Comparison of ENCODE assay signal across 22 mouse cellular contexts in genomic region chr13:90526998-90527397, GRCm38 (mm10).
A peak's percentile ranks its signal among the peaks of the same experiment; 100 is the strongest.
DNase-seq lines count a peak whose midpoint lies in the region; ATAC-seq and TF ChIP-seq lines count a peak whose summit lies in the region.
"Had no signal": no experiment of that assay in that cellular context is flagged by ENCODE, and none has a peak within 500 bp of the region (broad histone marks: within the 10 kb centered on the region; RNA-seq: fewer than 3 reads in every experiment).

No protein-coding gene starts in this region.

- TF ChIP-seq RAD21 in MEL (IDR thresholded peaks at IDR 0.05; ENCODE audit: low read depth, low read length), result no peak

- H3K4me3 ChIP-seq in MEL (ENCODE audit: control insufficient read depth in 1 of 2, insufficient read depth in 1 of 2, low read depth in 2 of 2, low read length in 2 of 2), result no peak overlapping the region
- no peak overlapping the region for H3K4me3 ChIP-seq in hindbrain, postnatal 0 days (ENCODE audit: low read length)
- no peak overlapping the region for H3K4me3 ChIP-seq in forebrain, embryonic 15.5 days
- H3K4me3 ChIP-seq: embryonic facial prominence, embryonic 10.5 days; embryonic facial prominence, embryonic 12.5 days; forebrain, embryonic 13.5 days had no signal

- H3K27ac ChIP-seq in MEL (ENCODE audit: control insufficient read depth, low read depth, low read length), result no peak overlapping the region
- H3K27ac ChIP-seq in hindbrain, postnatal 0 days, result no peak overlapping the region
- H3K27ac ChIP-seq in forebrain, embryonic 15.5 days (replicated peaks), result no peak overlapping the region
- H3K27ac ChIP-seq: embryonic facial prominence, embryonic 10.5 days; embryonic facial prominence, embryonic 12.5 days; forebrain, embryonic 13.5 days had no signal

- H3K79me2 ChIP-seq in MEL (ENCODE audit: control insufficient read depth, insufficient read depth, low read length, poor library complexity), result no peaks in the 10 kb centered on the region

- no peaks in the 10 kb centered on the region for H3K27me3 ChIP-seq in MEL (ENCODE audit: control insufficient read depth in 1 of 2, insufficient read depth in 2 of 2, low read length in 2 of 2)
- no peaks in the 10 kb centered on the region for H3K27me3 ChIP-seq in hindbrain, postnatal 0 days (ENCODE audit: insufficient read depth, low read length)
- H3K27me3 ChIP-seq in forebrain, embryonic 15.5 days, result no peaks in the 10 kb centered on the region
- H3K27me3 ChIP-seq: CH12.LX; embryonic facial prominence, embryonic 12.5 days; forebrain, embryonic 13.5 days had no signal

- H3K36me3 ChIP-seq in MEL (ENCODE audit: control insufficient read depth in 1 of 2, insufficient read depth in 2 of 2, low read length in 2 of 2), result no peaks in the 10 kb centered on the region
- H3K36me3 ChIP-seq in hindbrain, postnatal 0 days (ENCODE audit: insufficient read depth, low read length), result no peaks in the 10 kb centered on the region
- no peaks in the 10 kb centered on the region for H3K36me3 ChIP-seq in forebrain, embryonic 15.5 days
- H3K36me3 ChIP-seq: embryonic facial prominence, embryonic 10.5 days; embryonic facial prominence, embryonic 12.5 days; G1E had no signal

- TF ChIP-seq CTCF in MEL (IDR thresholded peaks at IDR 0.05 in 2 of 3, conservative IDR thresholded peaks at IDR 0.05 in 1 of 3; ENCODE audit: control insufficient read depth in 1 of 3, insufficient read depth in 1 of 3, low read depth in 2 of 3, low read length in 3 of 3, poor library complexity in 1 of 3, severe bottlenecking in 1 of 3), result no peak
- TF ChIP-seq CTCF in hindbrain, postnatal 0 days (IDR thresholded peaks at IDR 0.05; ENCODE audit: low read depth), result no peak

- peak in 1 of 2 experiments; percentile 16; a peak in 2 of 4 replicates for TF ChIP-seq EP300 in MEL (IDR thresholded peaks at IDR 0.05; ENCODE audit: low read depth in 1 of 2, low read length in 2 of 2)

- no peak for TF ChIP-seq POLR2A in MEL (IDR thresholded peaks at IDR 0.05; ENCODE audit: control insufficient read depth in 1 of 2, insufficient read depth in 1 of 2, low read depth in 1 of 2, low read length in 2 of 2, poor library complexity in 1 of 2)

- peaks cover 0 to 2% of the 10 kb centered on the region in 2 experiments; a peak in 1 of 4 replicates for H3K4me1 ChIP-seq in MEL (ENCODE audit: control insufficient read depth in 1 of 2, insufficient read depth in 2 of 2, low read length in 2 of 2)
- no peaks in the 10 kb centered on the region for H3K4me1 ChIP-seq in hindbrain, postnatal 0 days (ENCODE audit: insufficient read depth, low read length)
- H3K4me1 ChIP-seq in forebrain, embryonic 15.5 days, result no peaks in the 10 kb centered on the region
- H3K4me1 ChIP-seq: forebrain, embryonic 13.5 days had no signal

- no peak overlapping the region for H3K4me2 ChIP-seq in hindbrain, postnatal 0 days (ENCODE audit: low read depth, low read length)
- no peak overlapping the region for H3K4me2 ChIP-seq in forebrain, embryonic 15.5 days (replicated peaks)
- H3K4me2 ChIP-seq: embryonic facial prominence, embryonic 12.5 days; forebrain, embryonic 13.5 days had no signal

- peak; percentile 91 for ATAC-seq in granulocyte monocyte progenitor cell, adult 5-6 weeks (replicated peaks; ENCODE audit: poor library complexity, severe bottlenecking)
- peak; percentile 90 for ATAC-seq in megakaryocyte progenitor cell, adult 5-6 weeks (replicated peaks; ENCODE audit: poor library complexity)
- no peak for ATAC-seq in hindbrain, postnatal 0 days
- no peak for ATAC-seq in forebrain, embryonic 15.5 days (replicated peaks)
- ATAC-seq: CD4-positive, CD25-positive, alpha-beta regulatory T cell, adult 4 months; forebrain, embryonic 13.5 days; forebrain, embryonic 16.5 days had no signal

- WGBS in hindbrain, postnatal 0 days, result 89% methylated on average over 3 of the region's 3 CpGs
- WGBS in forebrain, embryonic 15.5 days, result 93% methylated on average over 3 of the region's 3 CpGs

- H3K9me3 ChIP-seq in MEL (replicated peaks; ENCODE audit: insufficient read depth, low read length), result no peaks in the 10 kb centered on the region
- H3K9me3 ChIP-seq in hindbrain, postnatal 0 days (ENCODE audit: low read length), result no peaks in the 10 kb centered on the region
- no peaks in the 10 kb centered on the region for H3K9me3 ChIP-seq in forebrain, embryonic 15.5 days
- H3K9me3 ChIP-seq: embryonic facial prominence, embryonic 10.5 days; embryonic facial prominence, embryonic 12.5 days; forebrain, embryonic 13.5 days; G1E had no signal

- DNase-seq in MEL (ENCODE audit: low read depth, low spot score), result peak; percentile 25
- DNase-seq in cerebellum, adult 11-12 months, result no peak
- no peak for DNase-seq in hindbrain, postnatal 0 days (ENCODE audit: low spot score)
- DNase-seq: adrenal gland, adult 8-10 months; adrenal gland, postnatal 14 days; adrenal gland, postnatal 36 days; B cell, adult 2 months; cerebellum, adult 18-20 months; cerebellum, adult 8-10 months; cerebellum, adult 9-11 months; cerebellum, postnatal 14 days; cerebellum, postnatal 36 days had no signal

- no peak overlapping the region for H3K9ac ChIP-seq in MEL (ENCODE audit: control insufficient read depth, low read depth, low read length, poor library complexity, severe bottlenecking)
- no peak overlapping the region for H3K9ac ChIP-seq in hindbrain, postnatal 0 days (replicated peaks; ENCODE audit: low read length)
- H3K9ac ChIP-seq in forebrain, embryonic 15.5 days (replicated peaks), result no peak overlapping the region
- H3K9ac ChIP-seq: embryonic facial prominence, embryonic 12.5 days; forebrain, embryonic 13.5 days had no signal

TF ChIP-seq in MEL, 35 proteins besides CTCF, POLR2A, EP300 and RAD21:
- TF ChIP-seq USF1 (IDR thresholded peaks at IDR 0.05; ENCODE audit: low read depth, low read length) (peak; percentile 64), MYC (IDR thresholded peaks at IDR 0.05; ENCODE audit: low read depth, low read length) (no peak), GATA1 (IDR thresholded peaks at IDR 0.05; ENCODE audit: low read depth, low read length) (peak; percentile 23; the same call in 1 of the 2 replicates)
TF ChIP-seq in MEL: peak in this region for 2.

Comparison
In these comparisons a context has a peak if more than half of its experiments do, and no peak if none do; other contexts are left out.
1. ATAC-seq: peak in granulocyte monocyte progenitor cell, adult 5-6 weeks (single experiment) and megakaryocyte progenitor cell, adult 5-6 weeks (single experiment); none in hindbrain, postnatal 0 days (single experiment) and forebrain, embryonic 15.5 days (single experiment).